Mouse (Mus musculus): ENCODE measurements around the gene Sgms1. TPM values are rescaled to one million over a fixed set of nuclear protein-coding genes. Genes with fewer than 3 reads are reported as not detected.

Sgms1 gene
- polyA plus RNA-seq, 1 experiment from 2014 or later = 31.4 TPM

GRCm38 (mm10) chr19:32309346-32309745 is 80.2 kb downstream of the Sgms1 start:
- no peak overlapping the region for H3K4me2 ChIP-seq
- DNase-seq (ENCODE audit: low spot score) (no peak), ATAC-seq (replicated peaks; ENCODE audit: low FRiP score) (no peak)
- no peak overlapping the region for H3K27ac ChIP-seq (ENCODE audit: low read depth, low read length)
- H3K4me3 ChIP-seq (ENCODE audit: low read depth, low read length) = no peak overlapping the region
- no peak overlapping the region for H3K9ac ChIP-seq (ENCODE audit: low read depth, low read length)
- H3K4me1 ChIP-seq (replicated peaks; ENCODE audit: control insufficient read depth, insufficient read depth, low read length) = no peaks in the 10 kb centered on the region
- H3K36me3 ChIP-seq (ENCODE audit: control insufficient read depth, insufficient read depth, low read length) = no peaks in the 10 kb centered on the region
- 88% methylated on average over 3 of the region's 3 CpGs for WGBS
- no peaks in the 10 kb centered on the region for H3K9me3 ChIP-seq (ENCODE audit: control insufficient read depth, low read length)
- no peaks in the 10 kb centered on the region for H3K27me3 ChIP-seq (replicated peaks; ENCODE audit: control insufficient read depth, insufficient read depth, low read length)

- no peaks in the 10 kb centered on the region for H3K36me3 ChIP-seq (ENCODE audit: control insufficient read depth, insufficient read depth, low read length)
- DNase-seq (ENCODE audit: low spot score) = no peak
- no peak overlapping the region for H3K9ac ChIP-seq (ENCODE audit: low read depth, low read length)
- 88% methylated on average over 3 of the region's 3 CpGs for WGBS
- no peaks in the 10 kb centered on the region for H3K4me1 ChIP-seq (replicated peaks; ENCODE audit: control insufficient read depth, insufficient read depth, low read length)
- H3K27ac ChIP-seq (ENCODE audit: low read depth, low read length) = no peak overlapping the region
- ATAC-seq (replicated peaks; ENCODE audit: low FRiP score) = no peak
- H3K4me2 ChIP-seq = no peak overlapping the region
- no peaks in the 10 kb centered on the region for H3K27me3 ChIP-seq (replicated peaks; ENCODE audit: control insufficient read depth, insufficient read depth, low read length)
- H3K9me3 ChIP-seq (ENCODE audit: control insufficient read depth, low read length) = no peaks in the 10 kb centered on the region
- H3K4me3 ChIP-seq (ENCODE audit: low read depth, low read length) = no peak overlapping the region
Measured at GRCm38 (mm10) chr19:32308311-32308710, 81.2 kb downstream of the Sgms1 start.

- Histone ChIP-seq H3K9ac (ENCODE audit: low read depth, low read length) (no peak overlapping the region), H3K36me3 (ENCODE audit: control insufficient read depth, insufficient read depth, low read length) (no peaks in the 10 kb centered on the region), H3K9me3 (ENCODE audit: control insufficient read depth, low read length) (no peaks in the 10 kb centered on the region), H3K4me3 (ENCODE audit: low read depth, low read length) (no peak overlapping the region), H3K4me2 (no peak overlapping the region), H3K27ac (ENCODE audit: low read depth, low read length) (no peak overlapping the region), H3K4me1 (replicated peaks; ENCODE audit: control insufficient read depth, insufficient read depth, low read length) (0 out of 2 replicates have a peak, but pooled peaks cover 4% of the 10 kb centered on the region), H3K27me3 (replicated peaks; ENCODE audit: control insufficient read depth, insufficient read depth, low read length) (no peaks in the 10 kb centered on the region)
- ATAC-seq (replicated peaks; ENCODE audit: low FRiP score) (no peak; the same call in 1 of the 2 replicates), DNase-seq (ENCODE audit: low spot score) (no peak)
- WGBS = 58% methylated on average over 4 of the region's 4 CpGs
Measured at GRCm38 (mm10) chr19:32304898-32305297, 84.6 kb downstream of the Sgms1 start.

GRCm38 (mm10) chr19:32304008-32304873 is 85.3 kb downstream of the Sgms1 start:
- H3K9ac ChIP-seq (ENCODE audit: low read depth, low read length) = no peak overlapping the region
- H3K4me1 ChIP-seq (replicated peaks; ENCODE audit: control insufficient read depth, insufficient read depth, low read length) = 0 out of 2 replicates have a peak, but pooled peaks cover 4% of the 10 kb centered on the region
- H3K36me3 ChIP-seq (ENCODE audit: control insufficient read depth, insufficient read depth, low read length) = no peaks in the 10 kb centered on the region
- H3K27ac ChIP-seq (ENCODE audit: low read depth, low read length) = no peak overlapping the region
- DNase-seq (ENCODE audit: low spot score) = no peak
- no peaks in the 10 kb centered on the region for H3K27me3 ChIP-seq (replicated peaks; ENCODE audit: control insufficient read depth, insufficient read depth, low read length)
- H3K4me3 ChIP-seq (ENCODE audit: low read depth, low read length) = no peak overlapping the region
- H3K9me3 ChIP-seq (ENCODE audit: control insufficient read depth, low read length) = no peaks in the 10 kb centered on the region
- no peak overlapping the region for H3K4me2 ChIP-seq
- ATAC-seq (replicated peaks; ENCODE audit: low FRiP score) = no peak
- 63% methylated on average over 9 of the region's 9 CpGs for WGBS

- 64% methylated on average over 5 of the region's 5 CpGs for WGBS
- Histone ChIP-seq H3K9ac (ENCODE audit: low read depth, low read length) (no peak overlapping the region), H3K27ac (ENCODE audit: low read depth, low read length) (no peak overlapping the region), H3K9me3 (ENCODE audit: control insufficient read depth, low read length) (no peaks in the 10 kb centered on the region), H3K4me2 (no peak overlapping the region), H3K4me3 (ENCODE audit: low read depth, low read length) (no peak overlapping the region), H3K36me3 (ENCODE audit: control insufficient read depth, insufficient read depth, low read length) (no peaks in the 10 kb centered on the region), H3K4me1 (replicated peaks; ENCODE audit: control insufficient read depth, insufficient read depth, low read length) (0 out of 2 replicates have a peak, but pooled peaks cover 4% of the 10 kb centered on the region), H3K27me3 (replicated peaks; ENCODE audit: control insufficient read depth, insufficient read depth, low read length) (no peaks in the 10 kb centered on the region)
- no peak for DNase-seq (ENCODE audit: low spot score)
- no peak for ATAC-seq (replicated peaks; ENCODE audit: low FRiP score)
Measured at GRCm38 (mm10) chr19:32302835-32303381, 86.6 kb downstream of the Sgms1 start.

- Histone ChIP-seq H3K36me3 (ENCODE audit: control insufficient read depth, insufficient read depth, low read length) (no peaks in the 10 kb centered on the region), H3K27me3 (replicated peaks; ENCODE audit: control insufficient read depth, insufficient read depth, low read length) (no peaks in the 10 kb centered on the region), H3K9me3 (ENCODE audit: control insufficient read depth, low read length) (no peaks in the 10 kb centered on the region), H3K27ac (ENCODE audit: low read depth, low read length) (no peak overlapping the region), H3K9ac (ENCODE audit: low read depth, low read length) (no peak overlapping the region), H3K4me1 (replicated peaks; ENCODE audit: control insufficient read depth, insufficient read depth, low read length) (0 out of 2 replicates have a peak, but pooled peaks cover 4% of the 10 kb centered on the region), H3K4me2 (no peak overlapping the region), H3K4me3 (ENCODE audit: low read depth, low read length) (no peak overlapping the region)
- DNase-seq (ENCODE audit: low spot score) (no peak), ATAC-seq (replicated peaks; ENCODE audit: low FRiP score) (no peak)
- WGBS = 83% methylated on average over 3 of the region's 3 CpGs
Measured at GRCm38 (mm10) chr19:32301568-32301967, 87.9 kb downstream of the Sgms1 start.

GRCm38 (mm10) chr19:32298221-32298620 is 91.3 kb downstream of the Sgms1 start:
- no peaks in the 10 kb centered on the region for H3K9me3 ChIP-seq (ENCODE audit: control insufficient read depth, low read length)
- H3K27ac ChIP-seq (ENCODE audit: low read depth, low read length) = no peak overlapping the region
- H3K27me3 ChIP-seq (replicated peaks; ENCODE audit: control insufficient read depth, insufficient read depth, low read length) = no peaks in the 10 kb centered on the region
- H3K9ac ChIP-seq (ENCODE audit: low read depth, low read length) = no peak overlapping the region
- H3K36me3 ChIP-seq (ENCODE audit: control insufficient read depth, insufficient read depth, low read length) = no peaks in the 10 kb centered on the region
- WGBS = 79% methylated on average over 7 of the region's 7 CpGs
- no peak overlapping the region for H3K4me2 ChIP-seq
- no peak overlapping the region for H3K4me3 ChIP-seq (ENCODE audit: low read depth, low read length)
- DNase-seq (ENCODE audit: low spot score) (no peak), ATAC-seq (replicated peaks; ENCODE audit: low FRiP score) (no peak)
- peaks cover 7% of the 10 kb centered on the region; the same call in 1 of the 2 replicates for H3K4me1 ChIP-seq (replicated peaks; ENCODE audit: control insufficient read depth, insufficient read depth, low read length)

GRCm38 (mm10) chr19:32296863-32297262 is 92.7 kb downstream of the Sgms1 start:
- no peak for DNase-seq (ENCODE audit: low spot score)
- no peaks in the 10 kb centered on the region for H3K27me3 ChIP-seq (replicated peaks; ENCODE audit: control insufficient read depth, insufficient read depth, low read length)
- no peak overlapping the region for H3K4me2 ChIP-seq
- H3K4me3 ChIP-seq (ENCODE audit: low read depth, low read length) = no peak overlapping the region
- no peaks in the 10 kb centered on the region for H3K9me3 ChIP-seq (ENCODE audit: control insufficient read depth, low read length)
- no peak overlapping the region for H3K27ac ChIP-seq (ENCODE audit: low read depth, low read length)
- no peak overlapping the region for H3K9ac ChIP-seq (ENCODE audit: low read depth, low read length)
- WGBS = 77% methylated on average over 7 of the region's 7 CpGs
- H3K36me3 ChIP-seq (ENCODE audit: control insufficient read depth, insufficient read depth, low read length) = no peaks in the 10 kb centered on the region
- ATAC-seq (replicated peaks; ENCODE audit: low FRiP score) = no peak
- H3K4me1 ChIP-seq (replicated peaks; ENCODE audit: control insufficient read depth, insufficient read depth, low read length) = peaks cover 9% of the 10 kb centered on the region; the same call in 1 of the 2 replicates

Data from liver, embryonic 11.5 days (tissue).